Mouse (Mus musculus) adrenal gland, adult 2 months (tissue): ENCODE results near the gene Gm11541. TPM values are rescaled to one million over a fixed set of nuclear protein-coding genes. Genes with fewer than 3 reads are reported as not detected.
"Not testable (repeated sequence)": the region's sequence is repeated elsewhere in the genome, so short reads cannot be mapped to it uniquely, and the experiment has no call there.

ENCODE experiments used
- DNase-seq: peaks from one replicate; pipeline ENCODE4 v3.0.0; 2021
- polyA plus RNA-seq: library from polyadenylated mRNA; depleted of rRNA; stranded (reverse); fragments of >200 nt; gene quantifications from 2 replicates; pipeline ENCODE4 v1.2.3, GENCODE M21; 2012
- total RNA-seq, 2 experiments: library from RNA; stranded (reverse); gene quantifications; 2 replicates each; pipeline ENCODE4 v1.2.3; 2021

The Gm11541 gene
- total and polyA plus RNA-seq, 3 experiments = not detected

DNA sequence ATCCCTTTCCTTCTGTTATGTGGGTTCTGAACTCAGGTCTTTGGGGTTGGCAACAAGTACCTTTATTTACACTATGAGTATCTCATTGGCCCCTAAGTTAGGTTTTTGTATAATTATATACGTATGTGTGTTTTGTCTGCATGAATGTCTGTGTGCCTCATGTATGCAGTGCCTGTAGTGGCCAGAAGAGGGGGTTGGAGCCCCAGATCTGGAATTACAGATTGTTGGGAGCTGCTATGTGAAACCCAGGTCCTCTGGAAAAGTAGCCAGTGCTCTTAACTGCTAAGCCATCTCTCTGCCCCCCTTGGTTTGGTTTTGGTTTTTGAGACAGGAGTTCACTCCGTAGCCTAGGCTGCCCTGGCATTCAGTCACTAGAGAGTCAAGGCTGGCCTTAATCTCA, 7.2 kb downstream of the Gm11541 start:
- DNase-seq = no peak

DNA sequence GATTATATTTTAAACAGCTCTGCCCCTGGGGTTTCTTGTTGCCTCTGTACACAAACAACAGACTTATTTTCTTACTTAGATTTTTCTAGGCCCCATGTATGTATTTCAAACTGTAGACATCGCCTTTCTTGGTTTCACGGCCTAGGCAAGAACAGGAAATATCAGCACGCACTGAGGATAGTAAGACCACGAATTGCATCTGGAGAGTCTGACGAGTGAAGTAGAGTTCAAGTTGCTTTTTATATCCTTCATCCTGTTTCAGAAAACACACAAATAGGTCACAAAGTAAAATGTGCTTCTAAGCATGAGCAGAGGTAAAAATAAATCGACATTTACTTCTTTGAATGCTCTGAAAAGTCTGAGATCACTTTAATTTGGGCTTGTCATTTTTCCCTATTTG, 8.8 kb downstream of the Gm11541 start:
- no peak for DNase-seq

DNA sequence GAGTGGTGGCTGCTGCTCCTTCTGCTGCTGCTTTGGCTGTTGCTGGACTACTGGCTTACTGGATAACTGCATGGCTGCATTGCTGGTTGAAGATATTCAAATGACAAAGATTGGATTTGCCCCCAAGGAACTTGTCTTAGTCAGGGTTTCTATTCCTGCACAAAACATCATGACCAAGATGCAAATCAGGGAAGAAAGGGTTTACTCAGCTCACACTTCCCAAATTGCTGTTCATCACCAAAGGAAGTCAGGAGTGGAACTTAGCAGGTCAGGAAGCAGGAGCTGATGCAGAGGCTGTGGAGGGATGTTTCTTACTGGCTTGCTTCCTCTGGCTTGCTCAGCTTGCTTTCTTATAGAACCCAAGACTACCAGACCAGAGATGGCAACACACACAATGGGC, 11.8 kb downstream of the Gm11541 start:
- DNase-seq = not testable (repeated sequence)

DNA sequence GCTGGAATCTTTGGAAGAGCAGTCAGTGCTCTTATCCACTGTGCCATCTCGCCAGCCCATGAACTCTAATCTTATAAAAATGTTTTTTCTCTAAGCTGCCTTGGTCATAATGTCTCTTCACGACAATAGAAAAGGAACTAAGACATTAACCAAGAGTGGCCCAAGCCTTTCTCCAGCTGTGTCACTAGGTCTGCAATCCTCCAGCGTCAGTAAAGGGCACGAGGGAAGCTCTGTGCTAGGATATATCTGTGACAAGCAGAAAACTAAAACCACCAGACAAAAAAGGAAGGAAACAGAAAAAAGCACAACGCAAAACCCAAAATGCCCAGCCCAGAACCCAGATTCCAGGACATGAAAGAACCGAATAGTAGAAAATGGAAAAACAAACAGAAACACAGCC, 17.1 kb downstream of the Gm11541 start:
- DNase-seq = no peak

DNA sequence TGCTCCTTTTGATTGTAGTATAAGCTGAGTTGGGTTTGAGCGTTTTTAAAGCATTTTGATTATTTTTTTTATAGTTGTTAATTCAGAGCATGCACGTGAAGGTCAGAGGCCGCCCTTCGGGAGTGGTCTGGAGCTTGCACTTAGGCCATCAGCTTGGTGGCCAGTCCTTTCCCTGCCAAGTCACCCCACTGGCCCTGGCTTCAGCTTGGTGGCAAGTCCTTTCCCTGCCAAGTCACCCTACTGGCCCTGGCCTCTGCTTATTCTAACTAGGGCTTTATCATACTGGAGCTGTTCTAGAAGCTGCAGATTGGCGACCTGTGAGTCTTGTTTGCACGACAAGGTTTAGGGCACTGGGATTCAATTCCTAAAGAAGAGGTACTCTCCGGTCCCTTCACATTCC, 21.9 kb downstream of the Gm11541 start:
- DNase-seq = no peak

DNA sequence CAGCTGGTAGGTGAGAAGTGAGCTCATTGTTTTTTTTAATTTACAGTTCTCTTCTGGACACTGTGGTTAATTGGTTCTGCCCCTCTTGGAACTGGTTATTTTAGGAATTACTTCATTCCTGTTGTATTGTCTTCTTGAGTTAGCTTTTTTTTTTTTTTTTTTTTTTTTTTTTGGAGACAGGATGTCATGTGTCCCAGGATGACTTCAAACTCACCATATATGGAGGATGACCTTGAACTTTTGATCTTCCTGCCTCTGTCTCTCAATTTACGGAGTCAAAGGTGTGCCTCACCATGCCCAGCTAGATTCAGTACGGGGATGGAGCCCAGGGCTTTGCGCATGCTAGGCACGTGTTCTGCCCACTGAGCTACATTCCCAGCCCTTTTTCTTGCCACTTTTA, 22.7 kb downstream of the Gm11541 start:
- no peak for DNase-seq

DNA sequence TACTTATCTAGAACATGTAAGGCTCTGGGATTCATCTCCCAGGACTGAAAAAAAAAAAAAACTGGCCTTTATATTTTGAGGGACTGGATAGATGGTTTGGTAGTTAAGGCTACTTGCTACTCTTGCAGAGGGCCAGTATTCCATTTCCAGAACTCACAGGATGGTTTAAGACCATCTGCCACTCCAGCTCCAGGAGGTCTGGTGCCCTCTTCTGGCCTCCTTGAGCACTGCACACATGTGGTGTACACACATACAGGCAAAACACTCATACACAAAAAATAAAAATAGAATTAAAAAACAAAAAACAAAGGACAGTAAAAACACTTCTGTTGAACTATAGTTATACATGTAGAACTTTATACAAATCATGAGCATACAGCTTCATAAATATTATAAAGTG, 23.7 kb downstream of the Gm11541 start:
- DNase-seq = no peak

DNA sequence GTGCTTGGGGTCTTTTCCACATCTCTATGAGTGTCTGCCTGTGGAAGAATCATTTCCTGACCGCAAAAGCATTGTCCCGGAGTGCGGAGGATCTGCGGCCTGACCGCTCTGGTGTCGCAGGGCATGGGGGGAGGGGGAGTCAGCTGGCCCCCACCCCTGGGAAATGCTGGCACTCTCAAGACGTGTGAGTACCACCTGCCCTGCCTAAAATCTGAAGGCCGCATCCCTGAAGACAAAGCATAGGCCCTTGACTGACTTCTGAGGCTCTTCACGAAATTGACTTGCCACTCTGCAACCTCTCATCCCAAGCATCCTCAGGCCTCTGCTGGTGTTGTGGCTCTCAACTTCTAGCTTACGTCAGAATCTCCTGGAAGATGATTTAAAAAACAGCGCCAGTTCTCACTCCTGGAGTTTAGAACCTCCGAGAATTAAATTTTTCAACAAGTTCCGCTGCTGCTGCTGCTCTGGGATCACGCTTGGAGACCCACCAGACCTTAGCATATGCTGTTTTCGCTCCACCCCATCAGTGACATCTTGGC, 26.6 kb downstream of the Gm11541 start:
- DNase-seq = no peak

DNA sequence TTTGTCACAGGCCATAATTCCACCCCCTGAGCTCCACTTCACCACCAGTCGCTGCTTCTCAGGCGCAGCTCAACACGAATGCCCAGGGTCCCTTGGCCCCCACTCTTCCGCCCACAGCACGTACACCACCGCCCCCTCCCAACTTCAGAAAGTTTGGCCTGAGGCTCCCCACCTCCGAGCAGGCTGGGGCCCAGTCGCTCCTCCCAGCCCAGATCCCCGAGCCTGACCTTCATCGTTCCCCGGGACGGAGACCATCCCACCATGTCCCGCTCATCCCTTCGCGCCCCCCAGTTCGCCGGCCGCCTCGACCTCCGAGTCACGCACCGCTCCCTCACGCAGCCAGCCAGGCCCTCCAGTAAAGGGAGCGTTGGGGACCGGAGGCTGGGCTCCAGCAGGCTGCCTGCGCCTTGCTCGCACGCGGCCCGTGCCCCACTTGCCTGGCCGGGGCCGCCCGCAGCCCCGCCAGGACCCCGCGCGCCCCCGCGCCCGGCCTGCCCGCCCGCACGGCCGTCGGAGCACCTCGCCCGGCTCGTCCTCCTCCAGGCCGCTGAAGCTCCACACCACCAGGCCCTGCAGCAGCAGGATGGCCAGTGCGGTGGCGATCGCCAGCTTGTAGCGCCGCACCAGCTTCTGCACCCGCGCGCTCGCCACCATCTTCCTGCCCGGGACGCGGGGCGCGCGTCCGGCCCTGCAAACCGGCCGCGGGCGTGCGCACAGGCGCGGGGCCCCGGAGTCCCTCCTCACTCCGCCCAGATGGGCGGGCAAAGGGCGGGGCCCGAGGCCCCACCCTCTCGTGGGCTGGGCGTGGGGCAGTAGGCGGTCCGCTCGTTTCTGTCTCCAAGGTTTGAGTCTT, 27.3 kb downstream of the Gm11541 start, which contains the start of gene Xylt2:
Gene Xylt2, minus strand, starts transcription at position 762 of the 853 bp plus-strand sequence.
- peak; percentile 97 for DNase-seq

DNA sequence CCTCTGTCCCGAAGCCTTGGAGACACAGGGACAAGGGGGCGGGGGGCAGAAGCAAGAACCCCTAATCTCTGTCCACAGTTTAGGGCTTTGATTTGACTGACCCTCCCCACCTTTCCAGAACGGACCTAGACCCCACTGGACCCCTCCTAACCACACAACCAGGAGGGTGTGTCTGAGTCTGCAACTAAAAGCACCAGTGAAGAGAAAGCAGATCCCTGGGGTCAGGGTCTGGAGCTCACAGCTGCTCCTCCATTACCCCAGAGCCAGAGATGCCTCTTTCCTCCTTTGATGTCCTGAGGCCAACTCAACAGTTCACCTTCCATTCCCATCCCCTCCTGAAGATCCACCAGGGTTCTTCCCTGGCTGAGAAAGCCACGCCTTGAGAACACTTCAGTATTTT, 28.0 kb downstream of the Gm11541 start:
- DNase-seq = no peak

DNA sequence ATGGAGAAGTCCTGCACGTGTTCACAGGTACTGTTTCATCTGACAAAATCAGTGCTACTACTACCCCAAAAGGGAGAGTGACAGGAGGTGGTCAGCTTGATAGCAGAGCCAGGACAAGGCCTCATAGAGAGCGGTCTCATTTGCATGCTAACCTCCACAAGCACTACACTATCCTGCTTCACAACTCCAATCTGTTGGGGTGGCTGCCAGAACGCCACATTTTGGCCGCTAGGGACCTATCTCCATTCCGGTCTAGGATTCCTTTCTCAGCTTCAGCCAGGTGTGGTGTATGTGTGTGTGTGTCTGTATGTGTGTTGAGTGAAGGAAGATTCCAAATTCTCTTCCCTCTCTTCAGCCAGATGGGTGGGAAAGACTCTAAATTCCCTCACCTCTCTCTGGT, 28.9 kb downstream of the Gm11541 start:
- DNase-seq = no peak

DNA sequence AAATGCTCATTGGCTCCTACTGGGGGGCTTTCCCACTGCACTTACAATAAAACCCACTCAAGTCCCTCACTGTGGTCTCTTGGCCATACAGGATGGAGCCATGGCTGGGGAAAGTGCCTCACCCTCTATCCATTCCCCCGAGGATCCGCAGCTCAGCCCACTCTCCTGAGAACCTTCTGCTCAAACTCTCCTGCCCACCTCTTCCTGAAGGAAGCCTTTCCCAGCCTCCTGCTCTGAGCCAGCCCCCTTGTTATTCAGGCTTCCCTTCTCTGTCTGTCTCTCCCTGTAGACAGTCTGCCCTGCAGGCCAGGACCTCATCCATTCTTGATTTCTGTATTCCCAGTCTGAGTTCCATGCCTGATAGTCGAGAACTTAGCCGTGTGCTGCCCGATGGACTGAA, 29.3 kb downstream of the Gm11541 start:
- no peak for DNase-seq

DNA sequence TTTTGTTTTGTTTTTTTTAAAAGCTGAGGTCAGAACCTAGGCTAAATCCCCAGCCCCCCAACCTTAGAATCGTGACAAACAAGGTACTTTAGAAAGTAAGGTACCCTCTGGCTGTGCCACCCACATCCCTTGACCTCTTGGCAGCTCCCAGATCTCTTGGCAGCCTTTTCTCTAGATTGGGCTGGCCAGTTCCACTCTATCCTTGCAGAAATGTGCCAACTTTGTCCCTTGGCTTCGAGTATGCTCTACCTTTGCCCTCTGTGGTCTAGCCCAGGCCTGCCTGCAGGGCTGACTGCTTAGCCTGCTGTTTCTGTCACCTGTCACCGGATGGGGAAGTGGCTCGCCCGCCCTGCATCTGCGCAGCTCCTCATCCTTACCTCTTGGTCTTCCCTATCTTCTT, 39.0 kb downstream of the Gm11541 start:
- DNase-seq = peak; percentile 30

DNA sequence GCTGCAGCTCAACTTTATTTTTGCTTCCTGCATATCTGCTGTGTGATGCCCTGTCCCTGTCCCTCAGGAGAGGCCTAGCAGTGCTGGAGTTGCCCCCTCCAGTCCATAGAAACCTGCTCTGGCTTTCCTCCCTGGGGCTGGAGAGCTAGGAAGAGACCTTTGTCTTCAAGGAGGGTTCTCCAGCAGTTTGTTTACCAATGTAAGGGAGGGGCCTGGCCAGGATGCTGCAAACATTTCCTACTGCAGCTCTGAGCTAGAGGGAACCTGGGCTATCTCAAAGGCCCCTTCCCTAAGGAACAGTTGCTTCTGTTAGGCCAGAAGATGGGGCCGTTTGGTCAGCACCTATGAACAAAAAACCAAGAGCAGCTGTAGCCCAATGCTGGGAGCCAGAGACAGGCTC, 43.0 kb downstream of the Gm11541 start:
- no peak for DNase-seq

DNA sequence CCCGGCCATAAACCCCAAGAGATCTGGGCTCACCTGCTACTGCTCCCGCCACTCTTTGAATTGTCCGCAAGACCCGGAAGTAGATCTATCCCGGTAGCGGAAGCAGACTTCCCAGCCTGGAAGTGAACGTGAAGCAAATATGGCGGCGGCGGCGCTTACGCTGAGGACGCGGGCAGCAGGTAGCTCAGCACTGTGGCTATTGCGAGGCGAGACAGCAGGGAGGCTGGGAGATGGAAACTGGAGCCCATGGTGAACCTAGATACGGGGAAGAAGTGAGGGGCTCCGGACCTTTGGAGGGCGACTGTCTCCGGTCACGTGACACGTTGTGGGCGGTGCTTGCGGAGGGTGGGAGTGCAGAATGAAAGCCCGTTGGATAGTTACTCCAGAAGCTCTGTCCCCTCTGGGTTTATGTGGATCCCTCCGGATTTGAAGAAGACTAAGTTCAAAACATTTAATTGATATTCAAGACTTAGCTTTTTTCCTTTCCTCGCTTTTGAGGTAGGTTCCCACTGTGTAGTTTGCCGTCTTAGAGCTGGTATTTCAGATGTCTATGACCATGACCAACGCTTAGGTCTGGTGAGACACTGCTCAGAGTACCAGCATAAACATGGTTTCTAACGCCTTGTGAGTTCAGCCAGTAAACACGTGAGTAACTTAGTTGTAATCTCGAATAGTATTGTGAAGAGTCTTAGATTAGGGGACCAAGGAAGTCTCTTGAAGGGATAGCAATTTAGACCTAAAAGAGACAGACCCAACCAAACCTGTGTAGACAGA, 50.4 kb downstream of the Gm11541 start, which contains the start of the genes Mrpl27 and Eme1:
Gene Mrpl27, plus strand, starts transcription at position 105 of the 774 bp plus-strand sequence.
Gene Eme1, minus strand, starts transcription at position 302 of the 774 bp plus-strand sequence.
- DNase-seq = peak; percentile 90

DNA sequence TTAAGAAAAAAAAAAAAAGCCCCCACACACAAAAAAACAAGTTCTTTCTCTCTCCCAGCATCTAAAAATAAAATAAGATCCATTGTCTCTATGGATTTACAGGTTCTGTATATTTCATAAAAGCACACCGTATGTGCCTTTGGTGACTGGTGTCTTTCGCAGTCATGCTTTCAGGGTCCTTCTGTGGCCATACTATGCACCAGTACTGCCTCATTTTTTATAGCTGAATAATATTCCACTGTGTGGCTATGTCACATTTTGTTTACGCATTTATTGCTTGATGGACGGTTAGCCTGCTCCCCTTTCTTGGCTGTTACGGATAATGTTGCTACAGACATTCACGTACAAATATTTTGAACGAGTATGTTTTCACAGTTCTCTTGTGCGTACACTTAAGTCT, 51.3 kb downstream of the Gm11541 start:
- DNase-seq = no peak

DNA sequence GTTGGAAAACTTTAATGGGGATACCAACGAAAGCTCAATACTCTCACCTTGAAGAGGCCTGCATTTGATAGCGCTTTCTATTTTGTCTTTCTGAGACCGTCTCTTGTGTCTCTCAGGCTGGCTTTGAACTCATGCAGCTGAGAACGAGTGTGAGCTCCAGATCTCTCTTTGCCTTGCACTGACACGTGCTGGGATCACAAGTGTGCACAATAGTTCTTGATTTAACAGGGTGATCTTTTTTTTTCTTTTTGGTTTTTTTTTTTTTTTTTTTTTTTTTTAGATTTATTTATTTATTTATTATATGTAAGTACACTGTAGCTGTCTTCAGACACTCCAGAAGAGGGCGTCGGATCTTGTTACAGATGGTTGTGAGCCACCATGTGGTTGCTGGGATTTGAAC, 53.1 kb downstream of the Gm11541 start:
- not testable (repeated sequence) for DNase-seq

DNA sequence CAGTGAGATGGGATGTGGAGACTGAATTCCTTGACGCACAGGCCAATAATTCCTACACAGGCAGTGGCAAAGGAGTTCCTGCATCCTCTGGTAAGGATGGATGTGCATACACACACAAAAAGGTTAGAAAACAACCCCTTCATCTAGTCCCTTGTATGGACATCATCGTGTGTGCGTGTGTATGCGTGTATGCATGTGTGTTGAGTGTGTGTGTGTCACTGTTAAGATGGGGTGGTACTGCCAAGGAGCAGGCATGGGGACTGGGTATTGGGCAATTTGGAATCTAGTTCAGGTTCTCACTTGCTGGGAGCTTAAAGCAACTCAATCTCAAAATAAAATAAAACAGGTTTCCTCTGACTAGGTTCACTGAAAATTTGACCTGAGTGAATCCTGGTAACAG, 57.8 kb downstream of the Gm11541 start:
- DNase-seq = no peak
